Mouse (Mus musculus) left cerebral cortex, postnatal 10 days (tissue): ENCODE results near the gene Ranbp9. TPM values are rescaled to one million over a fixed set of nuclear protein-coding genes. Genes with fewer than 3 reads are reported as not detected.

Source experiments
- DNase-seq, 2 experiments: peaks; one replicate each; pipeline ENCODE4 v3.0.0; 2021 to 2022; ENCODE audit warnings: low spot score in 2 of 2, mixed read lengths in 1 of 2; ENCODE audit errors: extremely low spot score in 1 of 2
- intact Hi-C: fragments of 180-260 bp; cut with DNase I; formaldehyde crosslinking; loops from one replicate; pipeline ENCODE4 v1.15.1; 2025
- total RNA-seq, 2 experiments: library from RNA; stranded (reverse); gene quantifications; 2 replicates each; pipeline ENCODE4 v1.2.3; 2021

The Ranbp9 gene
- 10 to 100 TPM; 75.6 to 75.7 TPM for total RNA-seq

DNA sequence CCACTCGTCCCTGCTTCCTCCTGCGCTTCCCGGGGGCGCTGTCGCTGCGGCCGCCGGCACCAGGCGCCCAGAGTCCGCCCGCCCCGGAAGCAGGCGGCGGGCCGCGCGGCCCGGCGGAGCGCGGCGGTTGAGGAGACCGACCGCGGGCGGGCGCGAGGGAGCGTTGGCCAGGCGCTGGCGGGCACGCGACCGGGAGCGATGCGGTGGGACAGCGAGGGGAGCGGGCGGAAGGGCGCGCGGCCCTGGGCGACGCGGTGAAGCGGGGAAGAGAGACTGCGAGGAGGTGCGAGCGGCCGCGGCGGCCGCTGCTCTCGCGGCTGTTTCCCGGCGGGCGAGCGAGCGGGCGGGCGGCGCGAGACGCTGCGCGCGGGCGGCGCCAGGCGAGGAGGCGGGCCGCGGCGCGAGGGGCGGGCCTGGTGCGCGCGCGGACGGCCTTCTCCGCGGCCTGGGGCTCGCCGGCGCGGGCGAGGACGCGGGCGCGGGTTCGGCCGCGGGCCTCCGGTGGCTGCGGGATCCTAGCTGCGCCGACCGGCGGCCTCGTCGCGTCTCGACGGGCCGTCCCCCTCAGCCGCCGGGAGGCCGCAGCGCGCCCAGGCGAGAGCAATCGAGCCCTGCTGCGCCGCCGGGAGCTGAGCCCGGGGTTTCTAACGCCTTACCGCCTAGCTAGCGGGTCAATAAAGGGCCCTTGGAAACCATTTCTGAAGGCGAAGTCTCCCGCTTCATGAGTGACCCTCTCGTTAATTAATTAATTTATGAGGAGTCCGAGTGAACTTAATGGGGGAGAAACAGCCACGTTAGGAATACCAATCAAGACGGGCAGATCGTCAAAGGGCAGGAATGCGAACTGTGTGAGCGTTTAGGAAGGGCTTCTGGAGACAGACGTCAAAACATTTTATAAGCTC, at the start of gene Ranbp9:
Gene Ranbp9, minus strand, starts transcription at position 326 of the 902 bp plus-strand sequence.
- DNase-seq, result peak; percentile 62 to 87
- intact Hi-C loops, result loop anchor here (5.0 kb wide), 1 partner anchor 51 kb away; no protein-coding TSS in a partner anchor

DNA sequence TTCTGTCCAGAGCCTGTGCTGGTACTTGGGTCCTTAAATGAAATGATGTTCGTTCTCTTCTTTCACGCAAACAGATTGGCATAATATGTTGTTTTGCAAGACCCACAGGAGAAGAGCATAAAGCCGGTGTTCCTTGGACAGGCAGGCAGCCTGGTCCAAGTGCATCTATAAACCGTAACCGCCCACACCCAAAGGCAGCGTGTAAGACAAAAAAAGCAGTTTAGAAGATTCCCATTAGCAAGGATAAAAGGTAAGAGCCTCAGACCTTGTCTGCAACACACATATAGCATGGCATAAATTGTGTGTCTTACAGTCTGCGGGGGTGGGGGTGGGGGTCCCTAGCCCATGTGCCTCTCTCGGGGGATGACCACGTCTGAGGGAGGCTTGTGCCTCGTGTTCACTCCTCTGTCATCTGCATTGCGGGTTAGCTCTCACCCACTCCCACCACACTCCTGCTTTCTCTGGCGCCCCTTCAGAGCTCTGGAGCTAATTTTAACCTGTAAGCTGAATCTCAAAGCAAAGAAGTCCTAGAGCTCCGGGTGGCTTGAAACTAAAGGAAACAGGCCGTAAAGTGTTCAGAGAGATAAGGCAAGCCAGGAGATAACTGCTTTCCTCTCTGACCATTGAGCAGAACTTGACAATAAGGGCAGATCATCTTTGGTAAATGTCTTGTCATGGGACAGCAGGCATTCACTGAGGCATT, 49.2 kb upstream of the Ranbp9 start:
- intact Hi-C loops, result loop anchor here (5.0 kb wide), 1 partner anchor 48 kb away; the partner anchor contains the start of gene Ranbp9
- DNase-seq, result peak; percentile 57 to 63

DNA sequence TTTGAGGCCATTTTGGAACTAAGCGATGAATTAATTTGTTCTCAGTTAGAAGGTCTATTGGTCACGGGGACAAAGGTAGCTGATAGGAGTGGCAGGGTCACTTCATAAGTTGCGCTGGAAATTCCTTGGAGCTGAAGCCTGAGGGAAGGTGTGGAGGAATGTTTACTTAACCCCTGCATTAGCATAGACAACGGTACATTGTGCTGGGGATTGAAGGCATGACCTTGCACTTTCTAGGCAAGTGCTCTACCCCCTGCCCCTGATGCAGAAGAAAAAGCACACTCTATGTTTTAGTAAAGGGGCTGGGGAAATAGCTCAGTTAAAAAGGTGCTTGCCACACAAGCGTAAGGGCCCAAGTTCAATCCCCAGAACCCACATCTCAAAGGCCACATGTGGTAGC, 45.2 kb upstream of the Ranbp9 start:
- intact Hi-C loops, result no loop called here
- no peak for DNase-seq

DNA sequence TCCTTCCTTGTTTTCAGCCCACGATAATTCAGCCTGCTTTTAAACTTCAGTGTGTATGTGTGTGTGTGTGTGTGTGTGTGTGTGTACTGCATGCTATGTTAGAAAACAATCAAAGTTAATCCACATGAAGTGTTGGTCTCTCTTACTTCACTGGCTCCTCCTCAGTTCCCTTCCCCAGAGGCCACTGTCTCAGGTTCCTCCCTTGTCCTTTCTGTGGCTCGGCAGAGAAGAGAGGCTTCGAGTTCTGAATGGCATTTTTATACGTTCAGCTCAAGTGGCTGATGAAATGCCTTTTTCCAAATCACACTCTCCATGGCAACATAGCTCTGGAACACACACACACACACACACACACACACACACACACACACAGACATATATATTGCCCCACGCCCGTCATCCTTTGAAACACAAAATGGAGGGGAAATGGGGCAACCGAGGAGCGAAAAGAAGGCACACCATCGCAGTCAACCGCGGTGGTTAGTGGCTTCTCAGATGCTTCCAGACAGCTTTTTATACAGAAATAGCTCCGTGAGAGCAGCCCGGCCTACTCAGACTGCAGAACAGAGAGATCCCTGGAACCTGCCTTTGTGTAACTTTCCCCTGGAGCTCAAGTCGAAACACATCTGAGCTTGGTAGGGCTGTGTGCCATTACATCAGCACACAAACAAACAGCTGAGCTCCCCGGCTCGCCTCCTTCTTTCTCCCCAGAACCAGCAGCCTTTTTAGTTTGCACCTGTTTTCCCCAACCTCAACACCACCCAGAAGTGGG, 44.5 kb upstream of the Ranbp9 start:
- intact Hi-C loops, result no loop called here
- DNase-seq, result no peak

DNA sequence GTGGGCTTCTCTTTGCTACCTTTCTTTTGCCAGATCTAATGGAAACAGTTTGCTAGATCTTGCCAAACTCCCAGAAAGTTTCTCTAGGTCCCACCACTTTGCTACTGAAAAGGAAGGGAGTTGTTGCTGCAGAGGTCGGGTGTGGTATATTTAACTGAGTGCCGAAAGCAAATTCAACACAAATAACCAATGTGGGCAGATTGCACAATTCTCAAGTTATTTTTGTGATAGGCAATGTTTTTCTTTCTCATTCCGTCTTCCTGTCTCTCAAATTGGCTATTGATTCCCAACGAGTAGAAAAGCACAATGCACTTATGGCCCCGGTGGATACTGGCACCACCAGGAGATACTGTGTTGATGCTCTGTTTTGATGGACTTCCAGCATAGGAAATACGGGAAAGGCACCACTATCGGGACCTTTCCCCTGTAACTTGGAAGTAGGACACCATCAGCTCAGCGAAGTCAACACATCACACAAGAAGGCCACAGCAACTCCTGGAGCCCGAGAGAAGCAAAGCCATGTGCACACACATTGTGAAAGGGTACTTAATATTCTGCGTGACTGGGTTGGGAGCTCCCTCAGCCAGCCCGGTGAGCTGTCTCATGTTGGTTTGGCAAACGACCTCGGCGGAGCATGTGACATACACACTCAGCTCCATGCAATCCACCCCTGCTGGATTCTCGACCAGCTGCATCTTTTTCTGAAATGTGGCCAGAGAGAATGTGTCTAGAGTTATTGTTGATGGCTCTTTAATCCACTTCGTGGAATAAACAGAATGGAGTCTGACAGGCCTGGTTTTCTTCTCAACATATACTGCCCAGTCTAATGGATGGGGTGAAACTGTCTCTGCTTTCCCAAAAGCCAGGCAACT, 43.6 kb upstream of the Ranbp9 start:
- DNase-seq, result peak in 1 of 2 experiments; percentile 55
- intact Hi-C loops, result no loop called here

DNA sequence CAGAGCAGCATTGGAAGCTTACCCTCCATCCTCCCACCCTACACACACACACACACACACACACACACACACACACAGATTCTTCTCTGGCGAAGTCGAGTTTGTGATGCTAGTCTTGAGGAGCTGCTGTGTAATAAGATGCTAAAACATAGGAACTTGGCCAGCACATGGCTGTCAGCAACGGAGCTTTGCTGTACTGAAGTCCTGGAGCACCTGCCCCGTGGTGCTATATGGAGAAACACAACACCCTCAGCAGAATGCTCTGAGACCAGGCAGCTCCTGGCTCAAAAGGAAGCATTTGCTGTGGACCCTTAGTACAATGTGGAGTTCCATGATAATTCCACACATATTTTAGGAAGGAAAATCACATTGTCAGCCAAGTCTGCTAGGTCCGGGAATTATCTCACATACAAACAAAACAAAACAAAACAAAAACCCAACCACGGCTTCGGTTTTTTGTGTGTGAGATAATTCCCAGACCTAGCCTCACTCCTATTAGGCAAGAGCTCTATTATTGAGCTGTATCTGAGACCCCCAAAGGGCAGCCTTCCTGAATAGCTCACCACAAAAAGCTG, 42.9 kb upstream of the Ranbp9 start:
- intact Hi-C loops, result no loop called here
- DNase-seq, result no peak

DNA sequence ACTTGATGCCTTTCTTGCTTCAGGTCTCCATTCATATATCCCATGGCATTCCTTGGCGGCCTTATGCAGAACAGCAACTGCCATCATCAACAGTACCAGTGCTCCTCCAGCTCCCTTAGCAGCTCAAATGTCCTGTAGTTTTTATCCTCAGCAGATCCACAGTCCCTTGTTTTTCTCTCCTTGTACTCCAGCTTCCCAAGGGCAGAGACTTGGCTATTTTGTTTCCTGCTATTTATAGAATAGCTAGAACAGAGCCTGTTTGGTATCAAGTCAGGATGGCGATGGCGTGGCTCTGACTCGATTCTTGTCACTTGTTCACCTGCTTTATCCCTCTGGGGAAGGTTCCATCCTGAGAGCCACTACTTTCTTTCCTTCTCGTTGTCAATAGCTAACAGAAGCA, 40.9 kb upstream of the Ranbp9 start:
- DNase-seq, result no peak
- intact Hi-C loops, result no loop called here

DNA sequence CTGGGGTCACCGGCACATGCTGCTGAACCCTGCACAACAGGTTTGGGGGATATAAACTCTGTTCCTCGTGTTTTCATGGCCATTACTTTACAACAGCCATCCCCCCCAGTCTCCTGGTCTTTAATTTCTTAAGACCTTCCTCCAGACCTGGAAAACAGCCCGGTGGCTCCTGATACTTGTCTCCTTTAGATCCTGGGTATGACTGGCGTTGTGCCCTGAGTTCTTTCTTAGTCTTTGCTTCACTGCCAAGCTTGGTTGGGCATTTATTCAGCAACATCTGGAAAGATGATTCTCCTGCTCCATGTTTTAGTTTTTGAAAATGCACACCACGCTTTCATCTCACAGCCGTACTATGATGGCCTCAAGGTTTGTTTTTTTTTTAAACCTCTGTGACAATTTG, 38.2 kb upstream of the Ranbp9 start:
- intact Hi-C loops, result no loop called here
- DNase-seq, result no peak

DNA sequence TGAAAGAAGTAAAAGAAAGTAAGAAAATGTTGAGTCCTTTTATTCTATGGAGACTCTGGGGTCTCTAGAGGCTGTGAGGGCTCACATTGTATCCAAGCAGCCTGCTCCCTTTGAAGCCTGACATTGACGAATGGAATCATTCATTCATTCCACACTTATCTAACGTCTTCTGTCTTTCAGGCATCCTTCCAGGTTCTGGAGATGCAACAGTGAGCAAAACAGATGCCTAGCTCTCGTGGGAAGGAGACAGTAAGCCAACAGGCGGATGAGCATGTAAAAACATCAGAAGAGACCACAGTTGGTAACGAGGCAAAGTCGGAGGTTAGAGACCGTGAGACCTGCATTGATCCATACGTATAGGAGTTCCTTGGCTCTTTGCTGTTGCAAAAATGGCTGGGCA, 36.3 kb upstream of the Ranbp9 start:
- DNase-seq, result no peak

DNA sequence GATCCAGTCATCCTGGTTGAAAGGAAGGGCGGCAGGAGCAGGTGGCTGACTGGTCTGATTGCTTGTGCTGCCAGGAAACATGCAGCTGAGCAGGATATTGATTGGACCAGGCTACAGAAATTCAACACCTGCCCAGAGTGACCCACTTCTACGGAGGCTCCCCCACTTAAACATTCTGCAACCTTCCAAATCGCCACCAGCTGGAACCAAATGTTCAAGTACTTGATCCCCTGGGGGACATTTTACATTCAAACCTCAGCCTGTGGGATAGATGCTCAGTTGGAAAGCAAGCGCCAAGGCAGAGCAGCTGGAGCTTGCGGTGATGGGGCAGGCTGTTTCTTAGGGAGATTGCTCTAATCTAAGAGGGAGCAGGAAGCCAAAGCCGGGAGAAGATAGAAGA, 35.8 kb upstream of the Ranbp9 start:
- intact Hi-C loops, result no loop called here
- DNase-seq, result no peak

More for the DNA sequence above, 36.3 kb upstream of the Ranbp9 start:
- intact Hi-C loops, result no loop called here

DNA sequence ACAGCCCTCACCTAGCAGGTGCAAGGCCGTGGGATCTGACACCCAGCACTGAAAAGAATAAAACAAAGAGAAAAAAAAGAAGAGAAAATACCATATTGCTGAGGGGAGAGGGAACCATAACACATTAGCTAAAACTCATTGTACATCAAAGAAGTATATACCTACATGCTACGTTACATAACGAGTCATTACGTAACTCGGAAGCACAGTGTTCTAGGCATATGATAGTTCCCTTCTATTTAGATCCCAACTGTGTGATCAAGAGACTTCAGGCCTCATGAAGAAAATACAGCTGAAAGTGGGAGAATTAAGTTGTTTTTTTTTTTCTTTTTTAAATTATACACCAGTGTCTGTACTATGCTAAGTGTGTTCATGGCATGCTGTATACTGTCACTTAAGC, 35.0 kb upstream of the Ranbp9 start:
- DNase-seq, result no peak

DNA sequence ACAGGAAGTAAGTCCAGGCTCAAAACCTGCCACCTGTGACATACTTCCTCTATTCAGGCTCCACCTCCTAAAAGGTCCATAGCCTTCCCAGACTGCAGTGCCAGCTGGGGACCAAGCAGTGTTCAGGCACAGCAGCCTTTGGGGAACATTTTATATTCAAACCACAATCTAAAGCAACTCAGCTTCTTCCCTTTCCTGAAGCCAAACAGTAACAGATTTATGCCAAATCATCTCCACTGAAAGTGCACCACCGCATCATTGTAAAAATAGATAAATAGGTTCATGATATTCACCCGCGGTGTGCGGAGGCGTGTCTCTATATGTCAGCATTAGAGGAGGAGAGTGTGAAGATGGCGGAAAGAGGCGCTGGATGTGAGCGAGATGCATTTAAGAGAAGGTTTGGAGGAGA, 33.9 kb upstream of the Ranbp9 start:
- no peak for DNase-seq

More for the DNA sequence above, 35.0 kb upstream of the Ranbp9 start:
- intact Hi-C loops, result no loop called here

DNA sequence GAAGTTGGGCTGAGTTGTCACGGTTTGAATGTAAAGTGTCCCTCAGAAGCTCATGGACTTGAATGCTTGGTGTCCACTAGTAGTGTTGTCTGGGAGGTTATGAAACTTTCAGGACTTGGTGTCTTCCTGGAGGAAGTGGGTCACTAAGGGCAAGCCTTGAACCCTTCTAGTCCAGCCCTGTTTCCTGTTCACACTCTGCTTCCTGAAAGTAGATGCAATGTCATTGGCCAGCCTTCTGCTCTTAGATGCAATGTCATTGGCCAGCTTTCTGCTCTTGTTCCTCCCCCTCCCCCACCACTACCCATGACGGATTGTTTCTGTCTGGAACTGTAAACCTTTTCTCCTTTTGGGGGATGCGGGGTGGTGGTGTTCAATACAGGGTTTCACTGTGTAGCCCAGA, 31.7 kb upstream of the Ranbp9 start:
- intact Hi-C loops, result no loop called here
- DNase-seq, result no peak

More for the DNA sequence above, 33.9 kb upstream of the Ranbp9 start:
- intact Hi-C loops, result no loop called here

DNA sequence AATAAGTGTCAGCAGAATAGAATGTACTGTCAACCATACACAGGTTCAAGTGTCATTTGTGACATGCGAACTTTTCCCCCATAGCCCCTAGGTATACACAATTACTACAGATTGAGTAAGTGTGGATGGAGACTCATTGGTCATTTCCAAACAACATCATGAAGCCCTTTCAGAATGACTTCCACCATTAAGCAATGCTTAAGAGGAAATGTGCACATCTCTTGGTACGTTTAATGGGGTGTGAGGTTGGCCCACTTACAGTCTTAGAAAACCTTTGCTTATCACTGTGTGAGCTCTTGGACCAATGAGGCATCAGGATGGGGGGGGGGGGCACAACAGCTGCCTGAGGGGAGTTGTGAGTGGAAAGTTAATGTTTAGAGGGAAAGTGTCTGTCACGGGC, 24.7 kb upstream of the Ranbp9 start:
- DNase-seq, result no peak
- intact Hi-C loops, result no loop called here

DNA sequence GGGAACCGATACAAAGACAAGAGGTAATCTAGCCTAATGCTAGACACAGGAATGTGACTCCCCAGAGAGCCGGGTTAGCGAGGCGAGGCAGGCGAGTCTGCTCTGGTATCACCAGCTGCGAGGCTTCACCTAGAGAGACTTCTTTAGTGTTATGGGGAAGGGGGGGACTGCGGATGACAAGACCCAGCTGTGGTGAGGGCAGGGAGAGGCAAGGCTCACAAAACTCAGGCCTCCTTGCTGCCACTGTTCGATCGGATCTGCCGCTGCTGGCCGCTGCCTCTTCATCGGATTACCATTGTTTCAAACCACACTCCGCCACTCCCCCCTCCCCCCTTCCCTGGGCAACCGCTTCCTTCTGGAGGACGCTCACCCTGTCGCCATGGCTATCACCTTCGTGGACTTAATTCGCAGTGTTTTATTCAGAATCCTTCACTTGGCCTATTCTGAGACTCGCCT, 22.3 kb upstream of the Ranbp9 start:
- DNase-seq, result peak in 1 of 2 experiments; percentile 54
- intact Hi-C loops, result no loop called here

DNA sequence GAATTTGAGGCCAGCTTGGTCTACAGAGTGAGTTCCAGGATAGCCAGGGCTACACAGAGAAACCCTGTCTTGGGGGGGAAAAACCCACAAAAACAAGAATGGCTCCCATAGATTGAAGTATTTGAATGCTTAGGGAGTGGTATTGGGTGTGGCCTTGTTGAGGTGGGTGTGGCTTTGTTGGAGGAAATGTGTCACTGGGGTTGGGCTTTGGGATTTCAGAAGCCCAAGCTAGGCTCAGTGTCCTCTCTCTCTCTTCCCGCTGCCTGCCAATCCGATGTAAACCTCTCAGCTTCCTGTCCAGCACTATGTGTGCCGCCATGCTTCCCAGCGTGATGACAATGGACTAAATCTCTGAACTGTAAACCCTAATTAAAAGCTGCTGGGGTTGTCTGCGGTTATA, 20.5 kb upstream of the Ranbp9 start:
- no peak for DNase-seq
- intact Hi-C loops, result no loop called here

DNA sequence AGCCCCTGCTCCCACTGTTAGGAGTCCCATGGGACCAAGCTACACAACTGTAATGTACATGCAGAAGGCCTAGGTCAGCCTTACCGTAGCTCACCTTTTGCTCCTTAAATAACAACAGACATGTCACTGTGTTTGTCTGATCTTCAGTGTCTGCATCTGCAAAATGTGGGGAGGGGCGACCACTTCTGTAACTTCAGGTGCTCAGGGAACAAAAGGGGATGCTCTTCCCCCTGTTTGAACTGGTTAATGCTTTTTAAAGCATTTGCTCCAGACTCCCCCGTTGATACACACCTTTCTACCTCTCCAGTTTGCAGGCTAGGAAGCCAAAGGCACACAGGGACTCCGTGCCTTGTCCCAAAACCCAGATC, 19.4 kb upstream of the Ranbp9 start:
- DNase-seq, result no peak
- intact Hi-C loops, result no loop called here
